Mouse (Mus musculus) thymus, postnatal 25 days (tissue): Measurements from ENCODE around the gene Cftr.

Source experiments
- DNase-seq: peaks from one replicate; pipeline ENCODE4 v3.0.0; 2022

Cftr gene

GRCm38 (mm10) chr6:18170311-18170922 is at the start of gene Cftr:
Cftr (plus strand) TSS chr6:18170687.
- DNase-seq, result no peak

DNA sequence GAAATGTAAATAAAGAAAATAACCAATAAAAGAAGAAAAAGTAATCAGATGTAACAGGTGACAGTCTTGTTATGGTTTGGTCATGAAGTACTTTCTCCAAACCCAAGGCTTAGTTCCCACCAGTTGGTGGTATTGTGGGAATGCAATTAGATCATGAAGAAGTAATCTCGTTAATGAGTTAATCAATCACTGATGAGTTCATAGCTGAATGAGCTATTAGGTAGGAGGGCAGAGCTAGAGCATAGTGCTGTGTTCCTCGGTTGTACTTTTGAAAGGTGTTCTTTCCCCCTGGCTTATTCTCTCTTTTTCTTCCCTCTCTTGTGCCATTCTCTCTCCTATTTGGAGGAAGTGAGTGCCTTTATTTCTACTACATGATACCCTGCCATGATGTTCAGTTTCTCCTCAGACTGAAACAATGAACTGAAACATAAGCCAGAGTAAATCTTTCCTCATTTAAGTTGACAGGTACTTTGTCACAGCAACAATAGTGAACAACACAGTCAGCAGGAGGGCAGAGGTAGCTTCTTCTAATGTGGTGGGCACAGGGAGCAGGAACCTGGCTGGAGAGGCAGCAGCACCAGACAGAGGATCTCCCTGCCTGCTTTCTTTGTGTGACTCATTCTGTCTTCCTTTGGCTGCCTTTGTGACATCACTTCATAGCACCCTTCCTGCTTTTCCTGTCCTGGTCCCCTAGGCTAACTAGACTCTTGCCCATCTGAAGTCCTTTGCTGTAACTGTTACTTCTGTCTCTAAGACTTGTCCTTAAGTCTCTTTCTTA is 43.1 kb upstream of the Cftr start:
- DNase-seq, result no peak

DNA sequence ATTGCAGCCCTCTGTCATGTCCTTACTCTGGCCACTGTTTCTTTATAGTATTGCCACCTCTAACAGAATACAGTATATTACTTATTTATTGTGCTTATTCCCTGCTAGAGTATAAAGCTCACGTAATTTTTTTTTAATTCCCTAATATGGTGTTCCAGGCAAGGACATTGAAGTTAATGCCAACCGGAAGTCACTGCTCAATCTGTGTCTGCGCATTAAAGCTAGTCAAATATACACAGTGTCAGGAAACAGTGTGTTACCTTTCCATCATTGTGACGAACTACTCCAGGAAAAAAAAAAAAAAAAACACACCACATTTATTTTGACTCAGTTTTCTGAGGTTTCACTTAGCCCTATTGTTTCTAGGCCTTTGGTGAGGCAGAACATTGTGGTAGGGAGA is 42.4 kb upstream of the Cftr start:
- no peak for DNase-seq

GRCm38 (mm10) chr6:18135246-18135645 is 35.2 kb upstream of the Cftr start:
- no peak for DNase-seq

DNA sequence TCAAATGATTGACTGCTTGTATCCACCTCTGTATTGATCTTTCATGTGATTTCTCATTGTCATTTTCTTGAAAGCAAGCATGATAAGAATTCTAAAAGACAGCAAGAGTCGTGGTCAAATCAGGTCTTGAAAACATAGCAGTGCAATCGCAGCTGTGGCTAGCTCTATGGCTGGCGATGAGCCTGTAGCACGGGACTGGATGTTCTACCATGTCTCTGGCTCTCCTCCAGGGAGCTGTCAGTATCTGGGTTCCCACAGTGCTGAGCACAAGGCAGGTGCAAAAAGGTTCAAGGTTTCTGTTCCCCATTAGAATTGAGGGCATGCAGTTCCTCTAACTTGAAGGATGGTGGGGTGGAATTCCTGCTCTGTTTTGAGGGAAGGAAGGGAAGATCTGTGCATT is 17.5 kb upstream of the Cftr start:
- DNase-seq, result no peak

- DNase-seq, result no peak
Observed at GRCm38 (mm10) chr6:18169618-18170017, 869 bp upstream of the Cftr start.

GRCm38 (mm10) chr6:18171614-18172013 is 1.1 kb downstream of the Cftr start:
- no peak for DNase-seq

DNA sequence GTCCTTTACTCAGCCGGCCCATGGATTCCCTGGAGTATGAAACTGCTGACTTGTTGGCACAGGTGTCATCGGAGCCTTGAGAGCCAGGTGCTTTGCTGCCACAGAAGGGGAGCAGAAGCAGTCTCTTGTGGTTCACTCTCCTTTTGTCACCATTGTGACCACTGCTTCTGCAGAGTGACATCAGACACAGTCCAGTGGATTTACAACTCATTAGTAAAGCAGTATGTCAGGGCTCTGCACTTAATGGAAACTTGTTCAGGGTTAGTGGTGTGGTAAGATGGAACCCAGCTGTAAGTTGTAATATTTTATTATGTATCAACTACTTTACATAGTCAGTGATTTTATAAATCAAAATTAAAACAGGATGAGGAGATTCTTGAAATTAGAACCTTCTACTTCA is 7.0 kb downstream of the Cftr start:
- no peak for DNase-seq

DNA sequence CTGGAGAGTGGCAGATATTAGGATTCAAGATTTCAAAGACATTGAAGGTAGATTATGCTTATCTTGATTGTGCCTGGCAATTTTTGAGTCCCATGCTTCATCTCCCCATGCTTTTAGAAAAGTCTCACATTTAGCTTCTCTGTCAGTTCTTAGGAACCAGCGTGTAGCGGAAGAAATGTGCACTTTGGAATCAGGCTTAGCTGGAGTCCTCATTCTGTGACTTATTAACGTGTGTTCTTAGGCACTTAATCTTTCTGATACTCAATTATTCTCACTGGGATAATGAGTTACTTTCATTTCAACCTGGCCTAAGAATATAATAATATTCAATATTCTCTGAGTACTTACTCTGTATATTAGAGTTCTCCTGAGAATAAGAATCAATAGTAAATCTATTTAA is 10.2 kb downstream of the Cftr start:
- no peak for DNase-seq

- no peak for DNase-seq
Observed at GRCm38 (mm10) chr6:18182903-18183302, 12.4 kb downstream of the Cftr start.

DNA sequence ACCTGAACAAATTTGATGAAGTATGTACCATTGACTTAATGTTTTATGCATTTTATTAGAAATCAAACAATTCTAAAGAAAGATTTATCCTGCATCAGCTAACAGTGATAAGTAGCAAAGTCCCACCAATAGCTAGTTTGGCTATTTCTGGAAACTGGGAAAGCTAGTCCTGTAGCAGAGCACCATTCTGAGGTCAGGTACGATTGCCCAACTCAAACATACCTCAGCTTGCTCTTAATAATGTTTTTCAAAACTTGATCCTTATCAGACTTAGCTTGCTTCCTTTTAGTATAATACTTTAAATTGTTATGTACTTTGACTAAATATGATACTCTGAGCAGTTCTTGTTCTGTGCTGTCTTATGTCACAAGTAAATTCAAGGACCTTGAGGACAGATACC is 50.2 kb downstream of the Cftr start:
- DNase-seq, result no peak

DNA sequence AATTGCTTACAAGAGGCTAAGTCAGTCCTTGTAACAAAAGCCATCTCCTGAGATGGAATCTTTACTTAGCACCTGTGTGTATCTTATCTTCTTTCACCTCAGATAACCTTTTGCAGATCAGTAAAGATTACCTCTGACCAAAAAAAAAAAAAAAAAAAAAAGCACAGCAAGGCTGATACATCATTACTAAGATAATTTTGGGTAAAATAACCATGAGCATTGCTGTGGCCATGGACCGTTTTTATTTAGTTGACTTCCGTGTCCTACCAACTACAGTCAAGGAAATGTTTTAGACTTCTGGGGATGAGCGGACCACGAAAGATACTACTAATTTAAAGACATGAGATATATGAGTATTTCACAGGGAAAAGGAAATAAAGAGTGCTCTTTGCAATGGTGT is 52.7 kb downstream of the Cftr start:
- DNase-seq, result no peak

GRCm38 (mm10) chr6:18225157-18225556 is 54.7 kb downstream of the Cftr start:
- no peak for DNase-seq

DNA sequence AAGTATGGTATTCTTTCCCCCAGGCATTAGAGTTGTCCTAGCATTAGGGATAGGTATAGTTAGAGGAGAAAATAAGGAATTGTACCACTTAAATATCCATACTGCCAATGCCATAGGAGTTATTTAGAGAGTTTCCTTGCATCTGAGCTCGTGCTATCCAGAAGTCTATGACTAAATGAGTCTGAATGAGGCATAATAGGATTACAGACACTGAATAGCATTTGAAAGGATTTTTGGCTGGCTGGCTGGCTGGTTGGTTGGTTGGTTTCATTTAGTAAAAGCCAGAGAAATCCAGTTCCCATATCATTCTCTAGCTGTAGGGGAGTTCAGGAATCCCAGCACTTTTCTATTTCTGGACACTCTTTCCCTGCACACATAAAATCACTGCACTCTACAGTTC is 76.0 kb downstream of the Cftr start:
- no peak for DNase-seq

GRCm38 (mm10) chr6:18247891-18248463 is 77.5 kb downstream of the Cftr start:
- DNase-seq, result no peak

- no peak for DNase-seq
Observed at GRCm38 (mm10) chr6:18248464-18248863, 78.0 kb downstream of the Cftr start.

DNA sequence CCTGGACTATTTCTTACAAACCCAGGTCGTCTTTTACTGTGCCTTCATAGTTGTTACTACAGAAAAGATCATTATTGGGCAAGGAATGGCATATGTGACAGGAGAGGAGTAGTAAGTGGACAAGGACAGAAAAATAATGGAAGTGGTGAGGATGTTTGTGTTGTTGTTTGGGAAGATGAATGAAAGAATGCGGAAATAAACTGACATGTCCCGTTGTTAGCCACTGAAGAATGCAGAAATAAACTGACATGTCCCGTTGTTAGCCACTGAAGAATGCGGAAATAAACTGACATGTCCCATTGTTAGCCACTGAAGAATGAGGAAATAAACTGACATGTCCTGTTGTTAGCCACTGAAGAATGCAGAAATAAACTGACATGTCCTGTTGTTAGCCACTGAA is 84.1 kb downstream of the Cftr start:
- no peak for DNase-seq

GRCm38 (mm10) chr6:18270983-18271382 is 100.5 kb downstream of the Cftr start:
- no peak for DNase-seq

- no peak for DNase-seq
Observed at GRCm38 (mm10) chr6:18300781-18301180, 130.3 kb downstream of the Cftr start.

DNA sequence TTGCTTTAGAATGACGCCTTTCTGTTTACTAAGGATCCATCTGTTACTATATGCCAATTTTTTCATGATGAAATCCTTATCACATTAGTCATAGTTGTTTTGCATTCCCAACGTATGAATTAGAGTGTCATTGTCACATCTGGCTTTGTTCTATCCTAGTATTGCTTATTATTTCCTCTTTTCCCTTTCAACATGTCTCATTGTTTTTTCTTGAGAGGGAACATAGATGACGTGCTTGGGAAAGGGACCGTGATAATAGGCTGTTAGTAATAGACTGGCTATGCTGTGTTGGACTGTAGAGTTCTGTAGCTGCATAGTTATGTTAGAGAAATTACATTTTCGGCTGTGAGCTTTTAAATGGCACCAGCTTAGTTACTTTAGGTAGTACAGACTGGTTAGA is 131.6 kb downstream of the Cftr start:
- DNase-seq, result no peak

DNA sequence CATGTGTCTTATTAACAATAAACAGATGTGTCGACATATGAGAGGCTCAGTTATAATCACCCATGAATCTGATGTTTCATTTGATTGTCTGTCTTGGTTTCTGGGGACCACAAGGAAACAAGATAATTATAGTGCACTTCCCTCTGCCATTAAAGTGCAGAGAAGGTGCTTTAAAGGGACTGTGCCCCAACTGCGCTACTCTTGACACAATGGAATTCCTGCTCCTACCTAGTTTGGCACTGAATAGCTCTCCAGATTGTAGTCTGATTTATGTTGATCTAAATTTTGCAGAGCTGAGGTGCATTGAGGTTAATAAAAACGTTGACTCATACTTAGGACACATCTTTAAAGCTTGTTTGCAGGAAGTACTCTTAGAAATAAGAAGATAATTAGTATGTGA is 132.7 kb downstream of the Cftr start:
- DNase-seq, result no peak

DNA sequence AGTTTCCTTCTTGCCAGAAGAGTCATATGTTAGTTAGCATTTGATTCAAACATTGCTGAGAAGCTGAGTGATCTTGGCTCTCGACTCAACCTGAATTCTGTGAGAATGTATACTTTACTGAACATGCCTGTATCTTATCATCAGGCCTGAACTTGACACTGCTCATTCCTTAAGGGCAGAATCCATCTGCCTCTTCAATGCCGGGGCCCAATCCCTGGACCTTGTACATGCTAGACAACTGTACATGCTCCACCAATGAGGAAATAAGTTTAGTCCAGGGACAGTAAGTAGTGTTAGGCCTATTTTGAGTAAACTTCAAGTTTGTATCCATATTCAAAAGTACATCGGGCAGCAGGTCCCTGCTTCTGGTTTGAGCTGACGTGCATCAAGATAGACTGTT is 134.6 kb downstream of the Cftr start:
- DNase-seq, result no peak

DNA sequence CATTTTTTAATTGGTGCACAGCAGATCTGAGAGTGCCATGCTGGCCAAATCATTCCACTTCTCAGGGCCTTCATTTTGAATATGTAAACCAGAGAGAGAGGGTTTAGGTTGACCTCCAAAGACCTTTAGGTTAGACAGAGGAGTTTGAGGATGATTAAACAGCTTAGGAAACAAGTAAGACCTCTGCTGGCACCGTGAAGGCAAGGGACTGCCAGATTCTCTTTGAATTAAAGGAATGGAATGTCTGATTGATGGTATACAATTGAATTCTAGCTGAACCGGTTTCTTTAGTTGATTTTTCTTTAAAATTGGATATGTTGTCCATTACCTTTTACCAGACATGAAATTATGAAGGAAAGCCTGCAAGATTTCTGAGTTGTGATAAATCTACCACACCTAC is 140.5 kb downstream of the Cftr start:
- no peak for DNase-seq

- DNase-seq, result no peak
Observed at GRCm38 (mm10) chr6:18314365-18314943, 144.0 kb downstream of the Cftr start.
